Mouse (Mus musculus) erythroblast, adult 5-6 weeks (primary cell): ENCODE measurements around the gene Hsph1. TPM values are rescaled to one million over a fixed set of nuclear protein-coding genes. Genes with fewer than 3 reads are reported as not detected.

ENCODE experiments used
- ATAC-seq: replicated peaks from 2 replicates; pipeline ENCODE4 v1.8.0; 2016; ENCODE audit warnings: moderate number of reproducible peaks, mild to moderate bottlenecking, moderate TSS enrichment, inconsistent platforms; ENCODE audit not compliant: poor library complexity, low FRiP score, severe bottlenecking
- total RNA-seq, 2 experiments: library from RNA; stranded (forward) in 1 of 2; stranded (reverse) in 1 of 2; fragments of 150-400 nt in 1 of 2; fragments of 200-764, 138-1000 nt in 1 of 2; gene quantifications; 2 replicates each; pipeline versions ENCODE4 v1.2.3 to v1.2.4; 2015 to 2017; ENCODE audit warnings: low replicate concordance in 2 of 2

The Hsph1 gene
- total RNA-seq (2015; ENCODE audit: low replicate concordance) (22.4 and 23.6 TPM in 2 replicates), total RNA-seq (2017; ENCODE audit: low replicate concordance) (16.6 and 19.0 TPM in 2 replicates)

DNA sequence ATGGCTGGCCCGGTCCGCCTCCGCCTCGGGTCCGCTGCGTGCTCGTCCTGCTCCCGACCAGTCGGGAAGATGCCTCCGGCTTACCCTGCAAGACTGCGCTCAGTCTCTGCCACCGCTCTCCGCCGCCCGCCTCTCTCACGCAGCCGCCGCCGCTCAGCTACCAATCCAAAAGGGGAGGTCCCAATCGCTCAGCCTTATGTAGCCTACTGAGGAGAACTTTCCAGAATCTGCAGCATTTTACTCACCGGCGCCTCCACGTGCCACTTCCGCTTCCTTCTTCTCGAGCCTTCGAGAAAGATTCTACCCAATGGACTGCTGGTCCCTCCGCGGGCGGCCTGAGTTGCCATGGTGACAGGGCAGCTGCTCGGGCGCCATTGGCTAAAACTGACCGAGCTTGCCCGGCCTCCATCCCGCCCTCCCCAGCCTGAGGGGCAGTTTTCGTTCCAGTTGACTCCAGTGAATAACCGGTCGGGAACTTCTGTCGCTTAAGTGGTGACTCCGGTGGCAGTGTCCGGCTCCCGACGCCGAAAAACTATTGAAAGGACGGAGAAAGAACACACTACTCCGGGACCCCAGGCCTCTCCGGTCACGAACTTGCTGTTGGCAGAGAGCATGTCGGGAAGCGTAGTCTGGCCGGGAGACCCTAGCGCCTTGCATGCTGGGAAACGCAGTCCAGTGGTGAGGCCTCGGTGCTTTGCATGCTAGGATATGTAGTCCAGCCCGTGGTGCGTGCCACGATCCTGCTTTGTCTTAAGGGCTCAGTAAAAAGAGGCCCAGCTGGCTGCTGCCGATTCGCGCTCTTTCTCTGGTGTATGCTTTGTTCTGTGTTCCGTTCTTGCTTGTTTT lies at the start of gene Hsph1:
Gene Hsph1 (minus strand): TSS at position 302 of the 846 bp plus-strand sequence.
- ATAC-seq: peak; percentile 96

DNA sequence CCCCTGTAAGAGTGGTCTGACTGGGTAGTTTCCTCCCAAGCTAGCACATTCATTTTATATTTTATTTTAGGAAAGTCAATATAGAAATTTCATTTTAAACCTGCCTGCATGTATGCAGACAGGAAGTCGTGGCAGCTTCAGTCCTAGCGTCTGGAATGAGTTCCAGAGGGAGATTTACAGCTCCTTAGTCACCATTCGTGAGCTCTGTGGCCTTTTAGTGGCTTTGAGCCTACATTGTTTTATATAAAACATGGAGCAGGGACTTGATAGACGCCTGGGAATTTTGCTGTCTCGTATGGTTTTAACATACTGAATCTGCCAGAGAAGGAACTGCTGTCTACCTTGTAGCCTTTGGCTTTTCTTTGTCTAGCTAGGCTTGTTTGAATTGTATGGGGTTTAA lies 44.8 kb upstream of the Hsph1 start:
- no peak for ATAC-seq

DNA sequence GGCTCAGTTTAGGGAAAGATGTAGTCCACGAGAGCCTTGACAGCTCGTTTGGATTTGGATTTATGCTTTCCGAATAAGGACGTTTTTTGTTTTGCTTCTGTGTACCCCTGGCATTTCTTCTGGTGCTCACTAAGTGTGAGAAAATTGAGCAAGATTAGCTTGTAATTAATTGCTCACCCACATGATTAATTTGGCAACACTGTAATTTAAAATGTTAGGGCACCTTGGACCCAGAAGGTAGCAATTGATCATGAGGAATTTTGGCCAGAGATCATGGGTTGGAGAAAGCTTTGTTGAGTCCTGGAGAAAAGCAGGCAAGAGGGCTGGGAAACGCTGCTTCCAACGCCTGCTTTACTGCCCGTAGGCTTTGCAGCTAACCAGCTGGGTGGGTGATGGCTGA lies 43.7 kb upstream of the Hsph1 start:
- ATAC-seq: no peak

DNA sequence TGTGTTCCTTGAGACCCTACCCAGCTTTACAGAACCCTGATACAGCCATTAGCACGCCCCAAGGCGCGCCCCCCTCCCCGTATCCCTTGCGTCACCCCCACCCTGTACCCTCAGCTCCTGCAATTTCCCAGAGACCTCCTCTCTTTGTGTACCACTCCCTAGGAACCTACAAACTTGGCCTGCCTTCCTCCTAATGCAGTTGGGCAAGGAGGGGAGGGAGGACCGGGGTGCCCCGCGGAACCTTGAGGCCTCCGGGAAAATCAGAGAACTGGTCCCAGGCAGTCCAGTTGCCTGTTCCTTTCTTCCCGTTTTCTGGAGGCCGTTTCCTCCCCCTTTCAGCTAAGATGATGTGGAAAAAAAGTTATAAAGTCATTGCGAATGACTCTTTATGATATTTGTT lies 43.2 kb upstream of the Hsph1 start:
- ATAC-seq: no peak

DNA sequence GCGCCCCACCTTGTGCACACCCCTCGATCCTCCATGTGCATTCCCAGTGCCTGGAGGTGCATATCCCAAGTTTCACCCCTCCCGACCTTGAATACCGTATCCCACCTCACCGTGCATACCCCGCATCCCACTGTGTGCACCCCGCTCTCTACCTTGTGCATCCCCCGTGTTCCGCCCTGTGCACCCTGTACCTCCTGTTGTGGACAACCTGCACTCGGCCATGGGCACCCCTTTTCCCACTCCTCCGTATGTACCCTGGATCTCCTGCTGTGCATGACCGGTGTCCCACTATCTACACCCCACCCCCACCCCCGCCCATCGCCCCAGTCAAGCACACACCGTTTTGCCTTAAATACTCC lies 42.8 kb upstream of the Hsph1 start:
- peak; percentile 37 for ATAC-seq

DNA sequence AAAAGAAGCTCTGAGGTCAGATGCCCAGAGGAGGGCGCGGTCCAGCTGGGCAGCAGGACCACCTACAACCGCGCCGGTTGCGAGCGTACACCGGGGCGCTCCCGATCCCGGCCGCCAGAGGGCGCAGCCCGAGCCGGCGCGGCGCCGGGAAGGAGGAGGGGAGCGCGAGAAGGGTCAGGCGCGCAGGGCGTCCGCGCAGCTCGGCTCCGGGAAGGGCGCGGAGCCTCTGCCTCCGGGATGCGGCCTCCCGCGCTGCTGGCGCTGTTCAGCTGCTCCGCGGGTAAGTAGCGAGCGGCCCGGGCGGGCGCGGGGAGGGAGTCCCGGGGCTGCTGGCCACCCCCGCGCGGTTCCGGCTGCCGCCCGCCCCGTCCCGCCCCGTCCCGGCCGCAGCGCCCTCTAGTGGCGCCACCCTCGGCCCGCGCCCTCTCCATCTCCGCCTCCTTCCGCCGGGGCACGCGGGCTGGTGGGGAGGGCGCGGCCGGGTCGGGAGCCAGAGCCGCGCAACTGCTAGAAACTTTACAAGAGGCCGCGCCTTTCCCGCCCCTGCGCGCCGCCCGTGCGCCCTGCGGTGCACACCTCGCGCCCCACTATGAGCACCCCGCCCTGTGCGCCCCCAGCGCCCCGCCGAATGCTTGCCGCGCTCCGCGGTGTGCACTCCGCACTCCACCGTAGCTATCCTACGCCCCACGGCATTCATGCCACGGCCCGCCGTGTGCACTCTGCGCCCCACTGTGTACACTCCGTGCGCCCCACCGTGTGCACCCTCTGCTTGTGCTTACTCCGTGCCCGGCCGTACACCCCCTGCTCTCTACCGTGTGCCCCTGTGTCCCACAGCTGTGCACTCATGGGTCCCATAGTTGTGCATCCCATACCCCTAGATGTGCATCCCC lies 42.2 kb upstream of the Hsph1 start, which contains the start of gene B3glct:
Gene B3glct (plus strand): TSS at position 131 of the 890 bp plus-strand sequence.
- ATAC-seq: peak; percentile 88

DNA sequence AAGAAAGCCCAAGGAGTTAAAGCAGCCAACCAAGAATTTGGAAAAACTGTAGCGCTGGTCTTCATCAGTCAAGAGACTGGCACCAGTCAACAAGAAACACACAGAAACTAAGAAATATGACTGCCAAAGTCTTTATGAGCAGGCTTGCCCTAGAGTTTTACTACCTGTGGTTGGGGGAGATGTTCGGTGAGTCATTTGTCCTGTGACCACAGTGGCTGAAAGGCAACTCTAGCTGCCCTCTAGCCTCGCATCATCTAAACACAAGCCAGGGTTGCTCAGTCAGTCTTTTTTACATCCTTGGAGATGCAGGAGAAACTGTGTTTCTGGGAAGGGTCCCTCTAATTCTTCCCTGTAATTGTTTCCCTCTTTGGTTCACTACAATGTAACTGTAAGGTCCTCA lies 41.0 kb upstream of the Hsph1 start:
- no peak for ATAC-seq

DNA sequence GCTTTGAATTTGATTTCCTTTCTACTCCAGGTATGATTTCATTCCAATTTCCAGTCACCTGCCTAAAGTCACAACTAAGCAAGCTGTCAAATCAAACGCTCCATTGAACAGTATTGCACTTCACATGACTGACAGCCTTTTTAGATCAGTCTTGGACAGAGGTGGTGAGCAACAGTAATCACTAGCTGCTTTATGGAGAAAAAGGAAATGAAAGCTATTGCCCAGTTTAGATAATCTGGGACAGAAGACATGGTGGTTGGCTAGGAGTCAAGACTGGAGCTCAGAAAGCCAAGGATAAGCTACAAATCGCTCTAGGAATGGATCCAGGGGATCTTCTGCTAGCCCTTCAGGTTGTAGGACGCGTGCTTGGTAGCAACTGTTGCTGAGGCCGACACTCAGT lies 27.2 kb upstream of the Hsph1 start:
- ATAC-seq: no peak

DNA sequence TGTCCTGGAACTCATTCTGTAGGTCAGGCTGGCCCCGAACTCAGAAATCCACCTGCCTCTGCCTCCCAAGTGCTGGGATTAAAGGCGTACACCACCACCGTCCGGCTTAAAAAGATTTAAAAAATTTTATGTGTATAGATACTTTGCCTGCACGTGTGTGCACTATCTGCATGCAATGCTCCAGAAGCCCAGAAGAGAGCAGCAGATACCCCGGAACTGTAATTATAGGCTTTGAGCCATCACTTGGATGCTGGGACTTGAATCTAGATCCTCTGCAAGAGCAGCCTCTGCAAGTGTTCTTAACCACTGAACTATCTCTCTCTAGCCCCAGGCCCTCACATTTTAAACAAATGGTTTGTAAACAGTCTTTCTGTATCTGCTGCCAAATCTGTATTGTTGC lies 26.8 kb upstream of the Hsph1 start:
- ATAC-seq: no peak

DNA sequence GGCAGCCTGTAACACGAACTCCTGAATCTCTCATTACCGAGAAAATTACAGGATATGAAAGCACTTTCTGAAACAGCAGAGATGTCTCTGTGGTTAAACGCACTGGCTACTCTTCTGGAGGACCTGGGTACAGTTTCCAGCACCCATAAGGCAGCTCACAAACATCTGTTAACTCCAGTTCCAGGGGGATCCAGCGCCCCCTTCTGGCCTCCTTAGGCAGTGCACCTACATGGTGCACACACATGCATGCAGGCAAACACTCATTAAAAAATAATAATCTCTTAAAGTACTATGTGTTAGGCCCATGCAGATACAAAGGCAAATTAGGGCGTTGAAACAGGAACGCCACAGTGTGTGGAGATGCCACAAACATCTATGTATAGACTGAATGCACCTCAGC lies 25.3 kb upstream of the Hsph1 start:
- ATAC-seq: no peak

DNA sequence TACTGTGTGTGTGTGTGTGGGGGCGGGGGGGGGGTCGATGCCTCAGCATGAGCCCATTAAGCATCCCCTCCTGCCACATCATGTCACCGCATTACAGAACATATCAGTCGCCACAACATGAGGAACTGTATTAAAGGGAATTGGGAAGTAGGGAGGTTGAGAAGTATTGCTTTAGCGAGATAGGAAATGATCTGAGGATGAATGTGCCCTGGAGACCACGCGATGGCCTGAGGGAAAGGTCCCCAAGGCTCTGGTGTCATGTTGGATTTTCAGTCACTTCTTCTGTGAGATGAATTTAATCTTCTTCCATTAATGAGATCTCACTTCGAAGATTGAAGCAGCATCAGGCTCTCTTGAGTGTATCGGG lies 23.2 kb upstream of the Hsph1 start:
- no peak for ATAC-seq

DNA sequence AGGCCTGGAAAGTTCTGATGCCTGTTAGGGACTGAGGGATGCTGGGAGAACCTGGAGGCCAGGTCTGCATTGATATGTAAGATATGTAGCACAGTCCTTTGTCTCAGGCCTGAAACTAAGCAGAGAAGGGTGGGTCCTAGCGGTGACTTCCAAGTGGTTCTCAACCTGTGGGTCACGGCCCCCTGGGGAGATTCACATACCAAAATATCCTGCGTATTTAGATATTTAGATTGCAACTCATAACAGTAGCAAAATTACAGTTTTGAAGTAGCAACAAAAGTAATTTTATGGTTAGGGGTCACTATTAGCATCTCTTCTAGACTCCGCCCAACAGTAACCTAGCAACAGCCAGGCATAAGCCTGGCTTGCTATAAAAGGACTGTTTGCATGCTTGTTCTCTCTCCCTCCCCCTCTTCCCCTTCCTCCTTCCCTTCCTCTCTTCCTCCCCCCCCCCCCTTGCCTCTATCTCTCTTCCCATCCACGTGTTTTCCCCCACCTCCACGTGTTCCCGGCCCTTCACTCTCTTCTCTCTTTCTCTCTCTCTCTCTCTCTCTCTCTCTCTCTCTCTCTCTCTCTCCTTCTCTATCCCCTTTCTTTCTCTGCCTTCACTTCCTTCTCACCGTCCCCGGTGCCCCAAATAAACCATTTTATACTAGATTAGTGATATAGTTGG lies 22.7 kb upstream of the Hsph1 start:
- no peak for ATAC-seq

DNA sequence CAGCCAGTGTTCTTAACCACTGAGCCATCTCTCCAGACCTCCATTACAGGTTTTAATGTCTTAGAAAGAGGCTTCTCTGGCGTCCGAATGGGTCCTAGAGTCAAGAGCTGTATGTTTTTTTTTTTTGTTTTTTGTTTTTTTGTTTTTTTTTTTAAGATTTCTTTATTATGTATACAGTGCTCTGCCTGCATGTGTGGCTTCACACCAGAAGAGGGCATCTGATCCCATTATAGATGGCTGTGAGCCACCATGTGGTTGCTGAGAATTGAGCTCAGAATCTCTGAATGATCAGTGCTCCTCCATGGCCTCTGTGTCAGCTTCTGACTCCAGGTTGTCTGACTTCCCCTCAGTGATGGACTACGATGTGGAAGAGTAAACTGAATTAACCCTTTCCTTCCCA lies 21.8 kb upstream of the Hsph1 start:
- no peak for ATAC-seq

DNA sequence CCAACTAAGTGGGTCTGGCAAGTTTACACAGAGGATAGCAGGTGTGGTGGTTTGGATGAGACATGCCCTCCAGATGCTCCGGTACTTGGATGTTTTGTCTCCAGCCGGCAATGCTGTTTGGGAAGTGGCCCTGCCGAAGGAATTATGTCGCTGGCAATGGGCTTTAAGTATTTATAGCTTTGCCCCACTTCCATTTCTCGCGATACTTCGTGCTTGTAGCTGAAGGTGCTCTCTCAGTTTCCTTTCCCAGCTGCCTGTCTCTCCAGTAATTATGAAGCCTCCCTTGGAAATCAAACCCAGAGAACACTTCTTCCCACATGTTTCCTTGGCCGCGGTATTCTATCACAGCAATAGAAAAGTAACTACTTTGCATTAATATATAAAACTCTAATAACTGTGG lies 19.5 kb upstream of the Hsph1 start:
- ATAC-seq: no peak

DNA sequence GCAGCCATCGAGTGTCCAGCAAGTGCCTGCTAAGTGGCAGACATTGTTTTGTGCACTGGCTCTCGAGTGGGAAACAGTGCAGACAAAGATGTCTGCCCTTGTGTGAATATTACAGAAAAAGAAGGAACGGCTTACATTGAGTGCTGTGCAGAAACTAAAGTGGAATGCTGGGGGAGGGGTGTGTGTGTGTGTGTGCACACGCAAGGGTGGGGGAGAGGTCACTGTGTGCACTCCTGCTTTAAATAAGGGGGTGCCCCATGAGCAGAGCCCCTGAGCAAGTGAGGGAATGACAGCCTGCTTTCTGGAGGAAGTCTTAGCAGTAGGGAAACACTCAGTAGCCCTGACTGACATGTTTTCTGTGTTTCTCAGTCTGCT lies 14.0 kb upstream of the Hsph1 start:
- ATAC-seq: no peak

DNA sequence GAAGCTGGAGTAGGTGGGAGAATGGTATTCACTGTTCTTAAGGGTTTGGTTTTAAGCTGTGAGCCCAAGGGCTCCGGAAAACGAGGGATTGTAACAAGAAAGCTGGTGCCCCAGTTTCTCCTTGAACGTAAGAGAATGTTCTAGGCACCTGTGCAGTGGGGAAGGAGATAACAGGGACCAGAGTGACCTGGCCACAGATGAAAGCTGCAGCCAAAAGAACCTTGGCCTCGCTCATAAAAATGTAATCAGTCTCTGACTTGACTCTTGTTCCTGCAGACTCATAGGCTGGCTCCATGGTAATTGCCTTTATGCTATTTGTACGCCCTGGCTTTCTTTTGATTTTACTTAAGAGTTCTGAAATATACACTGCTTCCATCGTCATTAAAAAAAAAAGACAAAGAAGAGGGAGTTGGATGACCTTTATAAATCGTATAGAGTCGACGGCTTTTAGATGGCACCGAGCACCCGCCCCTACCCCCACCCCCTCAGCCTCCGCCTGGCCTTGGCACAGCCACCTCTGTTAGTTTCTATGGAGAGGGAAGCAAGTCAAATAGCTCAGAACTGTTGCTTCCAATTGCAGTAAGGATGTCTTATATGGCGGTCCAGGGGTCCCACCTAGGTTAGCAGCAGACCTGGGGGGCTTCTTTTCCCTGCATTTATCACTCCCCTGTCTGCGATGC lies 13.5 kb upstream of the Hsph1 start:
- ATAC-seq: peak; percentile 28; the same call in 1 of the 2 replicates

DNA sequence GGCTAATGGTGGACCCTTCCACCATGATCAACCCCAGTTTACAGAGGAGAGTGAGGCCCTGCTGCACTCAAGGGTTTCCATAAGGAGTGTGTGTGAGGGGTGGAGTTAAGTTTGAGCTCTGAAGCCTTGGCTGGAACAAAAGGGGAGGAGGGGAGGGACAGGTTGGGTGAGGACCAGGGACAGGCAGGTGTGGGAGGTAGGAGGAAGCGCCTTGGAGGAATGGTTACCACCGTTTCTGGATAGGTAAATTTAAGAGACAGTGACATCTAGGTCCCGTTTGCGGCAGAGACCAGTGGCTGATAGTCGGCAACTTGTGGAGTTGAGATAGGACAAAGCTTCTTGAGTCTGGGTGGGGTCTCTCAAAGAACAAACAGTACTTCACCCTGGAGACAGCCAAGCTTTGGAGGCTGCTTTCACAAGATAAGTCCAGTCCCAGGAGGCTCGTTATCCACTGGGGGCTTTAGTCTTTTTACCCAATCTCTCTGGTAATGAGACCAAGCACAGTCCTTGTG lies 12.8 kb upstream of the Hsph1 start:
- ATAC-seq: peak; percentile 82

DNA sequence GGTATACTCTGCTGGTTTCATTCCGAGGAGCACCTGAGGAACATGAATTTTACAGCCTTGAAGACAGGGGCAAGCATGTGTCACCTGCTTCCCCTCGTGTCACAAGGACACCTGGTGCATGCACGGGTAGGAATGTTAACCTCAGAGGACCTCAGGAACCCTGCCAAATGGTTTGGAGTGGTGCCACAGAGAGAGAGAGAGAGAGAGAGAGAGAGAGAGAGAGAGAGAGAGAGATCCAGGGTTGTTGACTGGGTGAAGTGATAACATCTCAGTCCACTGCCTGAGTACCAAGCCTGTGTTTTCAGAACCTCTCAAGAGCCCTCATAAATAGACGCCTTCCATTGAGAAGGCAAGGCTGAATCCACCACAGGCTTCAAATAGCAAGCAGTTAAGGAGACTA lies 12.0 kb upstream of the Hsph1 start:
- peak; percentile 41; the same call in 1 of the 2 replicates for ATAC-seq

DNA sequence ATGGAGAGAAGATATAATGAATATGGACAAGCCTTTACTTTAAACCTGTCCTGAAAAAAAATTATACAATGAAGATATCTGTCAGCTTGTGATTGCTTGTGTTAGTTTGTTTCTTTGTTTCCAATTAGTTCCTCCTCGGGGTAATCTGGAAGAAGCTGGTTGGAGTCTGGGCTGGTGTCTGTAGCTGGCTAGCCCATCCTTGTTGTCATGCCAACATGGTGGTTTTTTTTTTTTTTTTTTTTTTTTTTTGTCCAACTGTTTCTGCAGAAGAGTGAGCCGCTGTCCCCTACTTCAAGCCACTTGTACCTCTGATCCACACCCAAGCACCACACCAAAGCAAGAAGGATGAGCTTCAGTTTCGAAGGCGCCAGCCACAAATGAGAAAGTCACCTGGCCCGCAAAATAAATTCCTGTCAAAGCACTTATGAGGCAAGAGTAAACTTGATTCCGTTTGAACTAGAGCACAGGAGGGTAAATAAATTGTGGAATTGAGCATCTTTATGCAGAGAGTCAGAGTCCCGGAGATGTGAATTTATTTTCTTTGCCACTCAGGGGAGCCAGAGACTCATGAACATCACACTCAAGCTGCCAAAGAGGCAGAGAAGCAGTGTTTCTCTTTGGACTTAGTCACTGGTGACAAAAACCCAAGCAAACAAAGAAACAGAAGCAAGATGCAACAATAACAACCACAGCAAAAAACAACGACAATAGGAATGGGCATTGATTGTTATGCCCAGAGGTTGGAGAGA lies 11.4 kb upstream of the Hsph1 start:
- ATAC-seq: no peak
